ENCODE assay signal across 18 mouse cellular contexts in the genomic region with DNA sequence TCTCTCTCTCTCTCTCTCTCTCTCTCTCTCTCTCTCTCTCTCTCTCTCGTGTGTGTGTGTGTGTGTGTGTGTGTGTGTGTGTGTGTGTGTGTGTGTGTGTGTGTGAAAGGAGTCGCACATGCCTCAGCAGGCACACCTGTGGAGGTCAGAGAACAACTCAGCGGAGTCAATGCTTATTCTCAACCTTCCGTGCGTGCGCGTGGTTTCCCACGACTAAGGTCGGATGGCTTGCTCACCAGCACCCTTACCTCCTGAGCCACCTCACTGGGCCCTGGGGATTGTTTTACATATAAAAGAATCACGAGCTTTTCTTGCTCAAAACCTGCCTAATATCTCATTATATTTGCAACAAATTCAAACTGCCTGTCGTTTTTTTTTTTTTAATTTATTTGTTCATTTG. TPM values are rescaled to one million over a fixed set of nuclear protein-coding genes. Genes with fewer than 3 reads are reported as not detected.
DNase-seq lines count a peak whose midpoint lies in the region; ATAC-seq and TF ChIP-seq lines count a peak whose summit lies in the region.
"Had no signal": no experiment of that assay in that cellular context is flagged by ENCODE, and none has a peak within 500 bp of the region (broad histone marks: within the 10 kb centered on the region; RNA-seq: fewer than 3 reads in every experiment).

No protein-coding gene starts in this region.

- TF ChIP-seq CTCF in hindbrain, postnatal 0 days (IDR thresholded peaks at IDR 0.05; ENCODE audit: low read depth), result no peak

- H3K27me3 ChIP-seq in hindbrain, embryonic 13.5 days, result no peaks in the 10 kb centered on the region
- H3K27me3 ChIP-seq in hindbrain, embryonic 10.5 days (ENCODE audit: insufficient read depth, poor library complexity, severe bottlenecking), result no peaks in the 10 kb centered on the region; the same call in 1 of the 2 replicates
- H3K27me3 ChIP-seq in midbrain, embryonic 14.5 days (ENCODE audit: control insufficient read depth, insufficient read depth, low read length), result no peaks in the 10 kb centered on the region
- no peaks in the 10 kb centered on the region for H3K27me3 ChIP-seq in midbrain, embryonic 10.5 days (ENCODE audit: low read depth, poor library complexity, severe bottlenecking)
- no peaks in the 10 kb centered on the region for H3K27me3 ChIP-seq in hindbrain, postnatal 0 days (ENCODE audit: insufficient read depth, low read length)
- H3K27me3 ChIP-seq: lung, embryonic 15.5 days had no signal

- H3K4me1 ChIP-seq in hindbrain, embryonic 13.5 days (replicated peaks), result peaks cover 5% of the 10 kb centered on the region
- peaks cover 4% of the 10 kb centered on the region for H3K4me1 ChIP-seq in hindbrain, embryonic 10.5 days (replicated peaks)
- no peaks in the 10 kb centered on the region for H3K4me1 ChIP-seq in midbrain, embryonic 14.5 days (ENCODE audit: control insufficient read depth, insufficient read depth, low read length)
- peaks cover 9% of the 10 kb centered on the region for H3K4me1 ChIP-seq in midbrain, embryonic 10.5 days
- no peaks in the 10 kb centered on the region for H3K4me1 ChIP-seq in hindbrain, postnatal 0 days (ENCODE audit: insufficient read depth, low read length)
- H3K4me1 ChIP-seq: liver, embryonic 12.5 days had no signal

- no peaks in the 10 kb centered on the region; the same call in 1 of the 2 replicates for H3K9me3 ChIP-seq in hindbrain, embryonic 13.5 days
- no peaks in the 10 kb centered on the region for H3K9me3 ChIP-seq in hindbrain, embryonic 10.5 days
- H3K9me3 ChIP-seq in midbrain, embryonic 14.5 days (ENCODE audit: control insufficient read depth, low read length), result no peaks in the 10 kb centered on the region
- no peaks in the 10 kb centered on the region for H3K9me3 ChIP-seq in midbrain, embryonic 10.5 days (replicated peaks)
- H3K9me3 ChIP-seq in hindbrain, postnatal 0 days (ENCODE audit: low read length), result no peaks in the 10 kb centered on the region
- H3K9me3 ChIP-seq: liver, embryonic 12.5 days; lung, embryonic 15.5 days had no signal

- ATAC-seq in hindbrain, embryonic 13.5 days (ENCODE audit: low FRiP score), result no peak
- ATAC-seq in midbrain, embryonic 14.5 days (ENCODE audit: low FRiP score, low TSS enrichment), result no peak
- ATAC-seq in hindbrain, postnatal 0 days, result no peak
- ATAC-seq: liver, embryonic 12.5 days had no signal

- no peaks in the 10 kb centered on the region for H3K36me3 ChIP-seq in hindbrain, embryonic 13.5 days
- H3K36me3 ChIP-seq in hindbrain, embryonic 10.5 days, result no peaks in the 10 kb centered on the region
- H3K36me3 ChIP-seq in midbrain, embryonic 14.5 days (ENCODE audit: control insufficient read depth, insufficient read depth, low read length), result no peaks in the 10 kb centered on the region
- no peaks in the 10 kb centered on the region for H3K36me3 ChIP-seq in midbrain, embryonic 10.5 days
- H3K36me3 ChIP-seq in hindbrain, postnatal 0 days (ENCODE audit: insufficient read depth, low read length), result no peaks in the 10 kb centered on the region
- H3K36me3 ChIP-seq: liver, embryonic 12.5 days; lung, embryonic 15.5 days had no signal

- H3K9ac ChIP-seq in hindbrain, embryonic 13.5 days, result no peak overlapping the region
- no peak overlapping the region for H3K9ac ChIP-seq in midbrain, embryonic 14.5 days (replicated peaks; ENCODE audit: low read length)
- H3K9ac ChIP-seq in hindbrain, postnatal 0 days (replicated peaks; ENCODE audit: low read length), result no peak overlapping the region
- H3K9ac ChIP-seq: liver, embryonic 12.5 days had no signal

- H3K27ac ChIP-seq in hindbrain, embryonic 13.5 days, result no peak overlapping the region
- no peak overlapping the region for H3K27ac ChIP-seq in hindbrain, embryonic 10.5 days
- H3K27ac ChIP-seq in midbrain, embryonic 14.5 days (replicated peaks; ENCODE audit: low read depth, low read length), result no peak overlapping the region
- no peak overlapping the region; the same call in 1 of the 2 replicates for H3K27ac ChIP-seq in midbrain, embryonic 10.5 days (replicated peaks)
- H3K27ac ChIP-seq in hindbrain, postnatal 0 days, result no peak overlapping the region
- H3K27ac ChIP-seq: liver, embryonic 12.5 days; lung, embryonic 15.5 days had no signal

- 77% methylated on average over 9 of the region's 11 CpGs for WGBS in hindbrain, embryonic 13.5 days
- WGBS in hindbrain, embryonic 10.5 days, result 72% methylated on average over 10 of the region's 11 CpGs
- 62% methylated on average over 10 of the region's 11 CpGs for WGBS in midbrain, embryonic 14.5 days
- WGBS in midbrain, embryonic 10.5 days, result 77% methylated on average over 10 of the region's 11 CpGs
- WGBS in hindbrain, postnatal 0 days, result 59% methylated on average over 10 of the region's 11 CpGs

- H3K4me3 ChIP-seq in hindbrain, embryonic 13.5 days, result no peak overlapping the region
- no peak overlapping the region for H3K4me3 ChIP-seq in hindbrain, embryonic 10.5 days
- no peak overlapping the region for H3K4me3 ChIP-seq in midbrain, embryonic 14.5 days (replicated peaks; ENCODE audit: low read depth, low read length)
- H3K4me3 ChIP-seq in midbrain, embryonic 10.5 days, result no peak overlapping the region
- no peak overlapping the region for H3K4me3 ChIP-seq in hindbrain, postnatal 0 days (ENCODE audit: low read length)
- H3K4me3 ChIP-seq: erythroblast, embryonic 14.5 days; liver, embryonic 12.5 days had no signal

- H3K4me2 ChIP-seq in hindbrain, embryonic 13.5 days, result 0 out of 2 replicates have a peak overlapping the region, but pooled peaks have one; percentile 46
- H3K4me2 ChIP-seq in midbrain, embryonic 14.5 days (ENCODE audit: low read length), result peak overlapping the region; percentile 60
- H3K4me2 ChIP-seq in hindbrain, postnatal 0 days (ENCODE audit: low read depth, low read length), result peak overlapping the region; percentile 46
- H3K4me2 ChIP-seq: liver, embryonic 12.5 days had no signal

- DNase-seq in cerebellum, postnatal 10 days, result peak; percentile 12 to 19
- DNase-seq in cerebellum, postnatal 4 days (ENCODE audit: low spot score in 2 of 2), result no peak
- DNase-seq in hindbrain, embryonic 10.5 days (ENCODE audit: low spot score), result no peak
- no peak for DNase-seq in midbrain, embryonic 14.5 days
- DNase-seq in midbrain, embryonic 10.5 days (ENCODE audit: low spot score), result no peak
- no peak for DNase-seq in hindbrain, postnatal 0 days (ENCODE audit: low spot score)
- DNase-seq in heart, adult 11 months, result no peak
- DNase-seq: adrenal gland, adult 8-10 months; cerebellum, adult 11 months; gastrocnemius, postnatal 25 days had no signal

RNA-seq across cellular contexts. Expression of gene Tsga13, which starts 6.5 kb away (rescaled TPM):
- polyA plus RNA-seq in hindbrain, embryonic 13.5 days (2015; fragmentation: Nextera tagmentation; extraction: Ambion mirVana), result 0.44 and 0.63 TPM in 2 replicates
- polyA plus RNA-seq in hindbrain, embryonic 10.5 days (2016; fragmentation: Nextera tagmentation; extraction: Ambion mirVana), result not detected in 2 replicates
- polyA plus RNA-seq in midbrain, embryonic 14.5 days (2014; fragmentation: Nextera tagmentation; extraction: Ambion mirVana), result 0.39 TPM in 1 of 2 replicates, not detected in the other
- 0.23 TPM in 1 of 2 replicates, not detected in the other for polyA plus RNA-seq in midbrain, embryonic 10.5 days (2016; fragmentation: Nextera tagmentation; extraction: Ambion mirVana)
- not detected in 2 replicates for total RNA-seq in hindbrain, postnatal 0 days (2014; rRNA removed)
- polyA plus RNA-seq in hindbrain, postnatal 0 days (2015; fragmentation: Nextera tagmentation; extraction: Ambion mirVana), result 0.42 and 0.59 TPM in 2 replicates
- total RNA-seq: adrenal gland, adult 8-10 months; gastrocnemius, postnatal 25 days; heart, postnatal 14 days; left cerebral cortex, adult 18-20 months had no signal
- polyA plus RNA-seq: erythroblast, embryonic 14.5 days; liver, embryonic 12.5 days; neural tube, embryonic 14.5 days; stomach, embryonic 16.5 days had no signal

RNA-seq across cellular contexts. Expression of gene Copg2, which starts 25.2 kb away (rescaled TPM):
- 31.8 and 34.9 TPM in 2 replicates for polyA plus RNA-seq in hindbrain, embryonic 13.5 days (2015; fragmentation: Nextera tagmentation; extraction: Ambion mirVana)
- polyA plus RNA-seq in hindbrain, embryonic 10.5 days (2016; fragmentation: Nextera tagmentation; extraction: Ambion mirVana), result 29.8 and 36.3 TPM in 2 replicates
- 47.4 and 53.1 TPM in 2 replicates for polyA plus RNA-seq in midbrain, embryonic 14.5 days (2014; fragmentation: Nextera tagmentation; extraction: Ambion mirVana)
- polyA plus RNA-seq in midbrain, embryonic 10.5 days (2016; fragmentation: Nextera tagmentation; extraction: Ambion mirVana), result 34.3 and 43.5 TPM in 2 replicates
- 35.6 and 43.5 TPM in 2 replicates for total RNA-seq in hindbrain, postnatal 0 days (2014; rRNA removed)
- 29.7 and 30.7 TPM in 2 replicates for polyA plus RNA-seq in hindbrain, postnatal 0 days (2015; fragmentation: Nextera tagmentation; extraction: Ambion mirVana)

RNA-seq across cellular contexts. Expression of gene Klf14, which starts 37.1 kb away (rescaled TPM):
- polyA plus RNA-seq in hindbrain, embryonic 13.5 days (2015; fragmentation: Nextera tagmentation; extraction: Ambion mirVana), result 0.10 and 0.26 TPM in 2 replicates
- 0.48 and 0.75 TPM in 2 replicates for polyA plus RNA-seq in hindbrain, embryonic 10.5 days (2016; fragmentation: Nextera tagmentation; extraction: Ambion mirVana)
- 0.07 TPM in 2 replicates for polyA plus RNA-seq in midbrain, embryonic 14.5 days (2014; fragmentation: Nextera tagmentation; extraction: Ambion mirVana)
- 0.52 TPM in 2 replicates for polyA plus RNA-seq in midbrain, embryonic 10.5 days (2016; fragmentation: Nextera tagmentation; extraction: Ambion mirVana)
- total RNA-seq in hindbrain, postnatal 0 days (2014; rRNA removed), result 0.61 and 0.99 TPM in 2 replicates
- polyA plus RNA-seq in hindbrain, postnatal 0 days (2015; fragmentation: Nextera tagmentation; extraction: Ambion mirVana), result 0.63 and 0.82 TPM in 2 replicates
- polyA plus RNA-seq: erythroblast, embryonic 14.5 days had no signal

Comparison
In these comparisons a context has a peak if more than half of its experiments do, and no peak if none do; other contexts are left out.
1. DNase-seq: peak in cerebellum, postnatal 10 days (2 of 2); none in cerebellum, postnatal 4 days (0 of 2), hindbrain, embryonic 10.5 days (single experiment), midbrain, embryonic 14.5 days (single experiment), midbrain, embryonic 10.5 days (single experiment), hindbrain, postnatal 0 days (single experiment) and heart, adult 11 months (single experiment).
2. Peak in every context shown above with its lines, with median percentiles within 50 percentile points of each other: H3K4me2 ChIP-seq.